In genomic region chr4:140243231-140243630, GRCm38 (mm10) we compare ENCODE assay signal across 17 mouse cellular contexts. TPM values are rescaled to one million over a fixed set of nuclear protein-coding genes. Genes with fewer than 3 reads are reported as not detected.
DNase-seq lines count a peak whose midpoint lies in the region; ATAC-seq and TF ChIP-seq lines count a peak whose summit lies in the region.
"Had no signal": no experiment of that assay in that cellular context is flagged by ENCODE, and none has a peak within 500 bp of the region (broad histone marks: within the 10 kb centered on the region; RNA-seq: fewer than 3 reads in every experiment).

No protein-coding gene starts in this region.

- 18% methylated on average over 16 of the region's 16 CpGs for WGBS in hindbrain, embryonic 14.5 days
- WGBS in hindbrain, embryonic 12.5 days: 19% methylated on average over 16 of the region's 16 CpGs
- 17% methylated on average over 16 of the region's 16 CpGs for WGBS in midbrain, embryonic 12.5 days

- no peaks in the 10 kb centered on the region for H3K9me3 ChIP-seq in hindbrain, embryonic 14.5 days (ENCODE audit: control insufficient read depth, low read length)
- no peaks in the 10 kb centered on the region for H3K9me3 ChIP-seq in hindbrain, embryonic 12.5 days (replicated peaks)
- H3K9me3 ChIP-seq in midbrain, embryonic 12.5 days: no peaks in the 10 kb centered on the region
- H3K9me3 ChIP-seq: heart, embryonic 15.5 days; lung, embryonic 15.5 days had no signal

- no peak for DNase-seq in hindbrain, embryonic 14.5 days (ENCODE audit: low spot score)
- peak; percentile 38 for DNase-seq in retina, embryonic 14.5 days (ENCODE audit: low spot score)
- DNase-seq in urinary bladder, postnatal 14 days (ENCODE audit: low spot score): no peak
- no peak for DNase-seq in left cerebral cortex, postnatal 4 days
- DNase-seq: adrenal gland, adult 8-10 months; embryo, embryonic 11 days; heart, adult 11 months; right cerebral cortex, postnatal 25 days had no signal

- TF ChIP-seq POLR2A in cortical plate, adult 2 months (IDR thresholded peaks at IDR 0.05; ENCODE audit: extremely low read depth, insufficient read depth, low read length): no peak

- TF ChIP-seq CTCF in cortical plate, adult 2 months (IDR thresholded peaks at IDR 0.05; ENCODE audit: extremely low read depth, insufficient read depth, low read length): no peak

- H3K36me3 ChIP-seq in hindbrain, embryonic 14.5 days (replicated peaks; ENCODE audit: control insufficient read depth, insufficient read depth): no peaks in the 10 kb centered on the region
- H3K36me3 ChIP-seq in hindbrain, embryonic 12.5 days: no peaks in the 10 kb centered on the region
- H3K36me3 ChIP-seq in midbrain, embryonic 12.5 days: no peaks in the 10 kb centered on the region
- H3K36me3 ChIP-seq: heart, embryonic 15.5 days; lung, embryonic 15.5 days had no signal

- H3K27ac ChIP-seq in hindbrain, embryonic 14.5 days: no peak overlapping the region
- H3K27ac ChIP-seq in hindbrain, embryonic 12.5 days: no peak overlapping the region
- H3K27ac ChIP-seq in cortical plate, adult 2 months (ENCODE audit: insufficient read depth, low read length): no peak overlapping the region
- no peak overlapping the region for H3K27ac ChIP-seq in midbrain, embryonic 12.5 days (replicated peaks)
- H3K27ac ChIP-seq: heart, embryonic 15.5 days; lung, embryonic 15.5 days had no signal

- no peak for ATAC-seq in hindbrain, embryonic 14.5 days (ENCODE audit: low FRiP score)
- ATAC-seq in hindbrain, embryonic 12.5 days (ENCODE audit: low FRiP score): no peak
- no peak for ATAC-seq in midbrain, embryonic 12.5 days (ENCODE audit: low FRiP score, low read depth)
- ATAC-seq: inflammation-experienced regulatory T-cells, adult 6 months; Patski had no signal

- 0 out of 2 replicates have a peak overlapping the region, but pooled peaks have one; percentile 73 for H3K9ac ChIP-seq in hindbrain, embryonic 14.5 days
- H3K9ac ChIP-seq in hindbrain, embryonic 12.5 days: no peak overlapping the region
- H3K9ac ChIP-seq in midbrain, embryonic 12.5 days (replicated peaks): no peak overlapping the region
- H3K9ac ChIP-seq: heart, embryonic 15.5 days; lung, embryonic 15.5 days had no signal

- peak overlapping the region; percentile 94 for H3K4me2 ChIP-seq in hindbrain, embryonic 14.5 days (replicated peaks)
- H3K4me2 ChIP-seq in hindbrain, embryonic 12.5 days (replicated peaks): no peak overlapping the region
- H3K4me2 ChIP-seq in midbrain, embryonic 12.5 days (replicated peaks): peak overlapping the region; percentile 65
- H3K4me2 ChIP-seq: heart, embryonic 15.5 days; liver, embryonic 11.5 days; lung, embryonic 15.5 days had no signal

- H3K27me3 ChIP-seq in hindbrain, embryonic 14.5 days (ENCODE audit: control insufficient read depth, insufficient read depth, low read length): peaks cover 38% of the 10 kb centered on the region
- peaks cover 59% of the 10 kb centered on the region for H3K27me3 ChIP-seq in hindbrain, embryonic 12.5 days
- H3K27me3 ChIP-seq in midbrain, embryonic 12.5 days: peaks cover 78% of the 10 kb centered on the region

- intact Hi-C loops in left cerebral cortex, postnatal 4 days (cut with DNase I): loop anchor here (10.0 kb wide), 1 partner anchor 302 kb away; no protein-coding TSS in a partner anchor

- peak overlapping the region; percentile 74; the same call in 1 of the 2 replicates for H3K4me3 ChIP-seq in hindbrain, embryonic 14.5 days (replicated peaks; ENCODE audit: low read length)
- no peak overlapping the region for H3K4me3 ChIP-seq in hindbrain, embryonic 12.5 days
- peak overlapping the region; percentile 59; the same call in 1 of the 2 replicates for H3K4me3 ChIP-seq in cortical plate, adult 2 months (ENCODE audit: insufficient read depth, low read length)
- H3K4me3 ChIP-seq in midbrain, embryonic 12.5 days: 0 out of 2 replicates have a peak overlapping the region, but pooled peaks have one; percentile 9
- H3K4me3 ChIP-seq: heart, embryonic 15.5 days; lung, embryonic 15.5 days had no signal

- H3K4me1 ChIP-seq in hindbrain, embryonic 14.5 days (replicated peaks; ENCODE audit: control insufficient read depth, insufficient read depth, low read length): peaks cover 29% of the 10 kb centered on the region
- H3K4me1 ChIP-seq in hindbrain, embryonic 12.5 days: peaks cover 44% of the 10 kb centered on the region
- H3K4me1 ChIP-seq in cortical plate, adult 2 months (ENCODE audit: control insufficient read depth, insufficient read depth, low read length): no peaks in the 10 kb centered on the region
- H3K4me1 ChIP-seq in midbrain, embryonic 12.5 days: peaks cover 59% of the 10 kb centered on the region

RNA-seq across cellular contexts. Expression of gene Igsf21, which starts 3.4 kb away (rescaled TPM):
- polyA plus RNA-seq in hindbrain, embryonic 14.5 days (2014; fragmentation: Nextera tagmentation; extraction: Ambion mirVana): 64.4 and 75.1 TPM in 2 replicates
- 14.7 and 15.0 TPM in 2 replicates for polyA plus RNA-seq in hindbrain, embryonic 12.5 days (2016; fragmentation: Nextera tagmentation; extraction: Ambion mirVana)
- polyA plus RNA-seq in cortical plate, adult 2 months (2012; rRNA removed): 39.2 and 42.0 TPM in 2 replicates
- polyA plus RNA-seq in midbrain, embryonic 12.5 days (2016; fragmentation: Nextera tagmentation; extraction: Ambion mirVana): 38.9 and 41.1 TPM in 2 replicates
- total RNA-seq in left cerebral cortex, postnatal 4 days (2021): 100 to 1,000 TPM; 104 to 114 TPM
- total RNA-seq: megakaryocyte-erythroid progenitor cell, adult 5-6 weeks had no signal
- polyA plus RNA-seq: inflammation-experienced regulatory T-cells, adult 6 months; Patski had no signal
